Mouse (Mus musculus) leukemia stem cell, adult 10-12 weeks (primary cell): ENCODE data around the gene Rbp1. TPM values are rescaled to one million over a fixed set of nuclear protein-coding genes. Genes with fewer than 3 reads are reported as not detected.

Experiments
- polyA plus RNA-seq: library from polyadenylated mRNA; stranded (reverse); fragments of >175 nt; gene quantifications from 2 replicates; pipeline ENCODE4 v1.2.3, GENCODE M21; 2012; ENCODE audit warnings: low replicate concordance

The Rbp1 gene
- 0.81 and 2.8 TPM in 2 replicates for polyA plus RNA-seq

DNA sequence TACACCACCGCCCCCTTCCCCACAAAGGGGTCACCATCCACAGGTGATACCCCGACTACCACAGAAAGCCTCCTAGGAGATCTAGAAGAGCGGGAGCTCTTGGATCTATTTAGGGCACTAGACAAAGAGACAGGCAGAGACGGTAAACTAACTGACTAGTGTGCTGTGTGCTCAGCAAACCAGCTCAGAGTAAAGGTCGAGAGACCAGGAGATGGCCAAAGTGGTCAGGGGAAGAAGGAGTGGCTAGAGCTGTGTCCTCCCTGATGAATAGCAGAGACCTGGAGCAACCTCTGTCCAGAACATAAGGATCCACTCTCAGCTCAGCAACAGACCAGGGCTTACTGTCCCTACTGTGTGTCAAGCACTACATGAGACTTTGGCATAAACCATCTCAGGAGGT is at the start of gene Rbp1:
Gene Rbp1, plus strand, starts transcription at position 306 of the 400 bp plus-strand sequence.

DNA sequence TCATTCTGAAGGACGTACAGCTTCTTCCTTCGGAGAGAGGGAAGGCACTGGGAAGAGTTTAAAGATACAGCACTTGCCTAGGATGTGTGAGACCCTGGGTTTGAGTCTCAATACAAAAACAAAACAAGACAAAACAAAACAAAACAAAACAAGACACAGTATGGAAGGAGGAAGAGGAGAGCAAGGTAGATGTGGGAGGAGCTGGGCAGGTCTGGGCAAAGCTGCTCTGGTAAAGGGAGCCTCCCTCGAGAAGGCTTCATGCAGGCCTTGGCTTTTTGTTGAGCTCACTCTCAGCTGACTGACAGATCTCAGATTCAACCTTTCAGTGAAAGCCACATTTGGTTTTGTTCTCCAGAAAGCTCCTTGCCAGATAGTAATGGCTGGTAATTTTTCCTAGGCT is 63.1 kb downstream of the Rbp1 start, which contains the start of gene Rbp2:
Gene Rbp2, plus strand, starts transcription at position 301 of the 400 bp plus-strand sequence.

Other genes with a start within 250 kb of the Rbp1 start
- gene Nmnat3, start 135.5 kb upstream of the Rbp1 start, polyA plus RNA-seq: 14.5 and 20.0 TPM in 2 replicates
- gene Rbp2, start 63.2 kb downstream of the Rbp1 start, polyA plus RNA-seq: 1.7 TPM in 1 of 2 replicates, not detected in the other
- gene Copb2, start 140.8 kb downstream of the Rbp1 start, polyA plus RNA-seq: 2.3 and 4.0 TPM in 2 replicates
- 26.8 and 59.8 TPM in 2 replicates for gene Mrps22, start 178.7 kb downstream of the Rbp1 start, polyA plus RNA-seq